Mouse (Mus musculus): ENCODE results near the gene Btbd11.

Btbd11 gene

GRCm38 (mm10) chr10:85475642-85476345 is 89.2 kb downstream of the Btbd11 start:
- in situ Hi-C loops (cut with MboI, MseI) = no loop called here

GRCm38 (mm10) chr10:85479959-85480625 is 93.5 kb downstream of the Btbd11 start:
- in situ Hi-C loops (cut with MboI, MseI) = no loop called here

- in situ Hi-C loops (cut with MboI, MseI) = no loop called here
Observed at GRCm38 (mm10) chr10:85481106-85481505, 94.5 kb downstream of the Btbd11 start.

GRCm38 (mm10) chr10:85482064-85482473 is 95.5 kb downstream of the Btbd11 start:
- in situ Hi-C loops (cut with MboI, MseI) = no loop called here

GRCm38 (mm10) chr10:85482480-85482879 is 95.9 kb downstream of the Btbd11 start:
- in situ Hi-C loops (cut with MboI, MseI) = no loop called here

GRCm38 (mm10) chr10:85486456-85486855 is 99.8 kb downstream of the Btbd11 start:
- in situ Hi-C loops (cut with MboI, MseI) = no loop called here

- in situ Hi-C loops (cut with MboI, MseI) = no loop called here
Observed at GRCm38 (mm10) chr10:85492583-85492982, 106.0 kb downstream of the Btbd11 start.

- in situ Hi-C loops (cut with MboI, MseI) = no loop called here
Observed at GRCm38 (mm10) chr10:85496358-85496757, 109.7 kb downstream of the Btbd11 start.

- in situ Hi-C loops (cut with MboI, MseI) = no loop called here
Observed at GRCm38 (mm10) chr10:85496981-85497380, 110.4 kb downstream of the Btbd11 start.

- in situ Hi-C loops (cut with MboI, MseI) = no loop called here
Observed at GRCm38 (mm10) chr10:85497931-85498330, 111.3 kb downstream of the Btbd11 start.

- in situ Hi-C loops (cut with MboI, MseI) = no loop called here
Observed at GRCm38 (mm10) chr10:85500573-85501155, 114.0 kb downstream of the Btbd11 start.

- in situ Hi-C loops (cut with MboI, MseI) = no loop called here
Observed at GRCm38 (mm10) chr10:85501966-85502566, 115.5 kb downstream of the Btbd11 start.

GRCm38 (mm10) chr10:85502656-85503055 is 116.0 kb downstream of the Btbd11 start:
- in situ Hi-C loops (cut with MboI, MseI) = no loop called here

- in situ Hi-C loops (cut with MboI, MseI) = no loop called here
Observed at GRCm38 (mm10) chr10:85503453-85503852, 116.8 kb downstream of the Btbd11 start.

GRCm38 (mm10) chr10:85507270-85508050 is 120.8 kb downstream of the Btbd11 start:
- in situ Hi-C loops (cut with MboI, MseI) = no loop called here

- in situ Hi-C loops (cut with MboI, MseI) = no loop called here
Observed at GRCm38 (mm10) chr10:85508193-85508794, 121.7 kb downstream of the Btbd11 start.

GRCm38 (mm10) chr10:85509000-85509399 is 122.4 kb downstream of the Btbd11 start:
- in situ Hi-C loops (cut with MboI, MseI) = no loop called here

GRCm38 (mm10) chr10:85510329-85510728 is 123.7 kb downstream of the Btbd11 start:
- in situ Hi-C loops (cut with MboI, MseI) = no loop called here

- in situ Hi-C loops (cut with MboI, MseI) = no loop called here
Observed at GRCm38 (mm10) chr10:85512808-85513207, 126.2 kb downstream of the Btbd11 start.

GRCm38 (mm10) chr10:85517223-85518110 is 130.9 kb downstream of the Btbd11 start:
- in situ Hi-C loops (cut with MboI, MseI) = no loop called here

All from T-helper 2 cell (primary cell).